Mouse (Mus musculus) heart, postnatal 25 days (tissue): ENCODE measurements around the gene Ifnar1. TPM values are rescaled to one million over a fixed set of nuclear protein-coding genes. Genes with fewer than 3 reads are reported as not detected.
"Not testable (repeated sequence)": the region's sequence is repeated elsewhere in the genome, so short reads cannot be mapped to it uniquely, and the experiment has no call there.

Experiments used
- DNase-seq: peaks from one replicate; pipeline ENCODE4 v3.0.0; 2022; ENCODE audit warnings: low spot score
- intact Hi-C: fragments of 180-260 bp; cut with DNase I; formaldehyde crosslinking; loops from one replicate; pipeline ENCODE4 v1.15.1; 2025
- total RNA-seq, 2 experiments: library from RNA; stranded (reverse); gene quantifications; 2 replicates each; pipeline ENCODE4 v1.2.3; 2021

Ifnar1 gene
- 10 to 100 TPM; 30.5 to 39.7 TPM for total RNA-seq

- DNase-seq = peak; percentile 100
- intact Hi-C loops = loop anchor here (2.0 kb wide), 2 partner anchors 20 to 78 kb away; partner anchors contain the start of gene Il10rb
Observed at GRCm38 (mm10) chr16:91484808-91485700, at the start of gene Ifnar1. Gene Ifnar1 (plus strand): TSS chr16:91485238.

- intact Hi-C loops = loop anchor here (10.0 kb wide), 1 partner anchor 363 kb away; no protein-coding TSS in a partner anchor
- DNase-seq = no peak
Observed at GRCm38 (mm10) chr16:91438081-91438480, 47.0 kb upstream of the Ifnar1 start.

DNA sequence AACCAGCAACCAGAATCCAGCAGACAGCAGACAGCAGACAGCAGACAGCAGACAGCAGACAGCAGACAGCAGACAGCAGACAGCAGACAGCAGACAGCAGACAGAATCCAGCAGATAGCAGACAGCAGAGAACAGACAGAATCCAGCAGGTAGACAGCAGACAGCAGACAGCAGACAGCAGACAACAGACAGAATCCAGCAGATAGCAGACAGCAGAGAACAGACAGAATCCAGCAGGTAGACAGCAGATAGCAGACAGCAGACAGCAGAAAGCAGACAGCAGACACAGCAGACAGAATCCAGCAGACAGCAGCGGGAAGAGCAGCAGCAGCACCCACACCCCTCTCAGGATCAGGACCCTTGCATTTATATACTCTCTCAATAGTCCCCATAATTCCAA lies 46.4 kb upstream of the Ifnar1 start:
- intact Hi-C loops = loop anchor here (10.0 kb wide), 1 partner anchor 364 kb away; no protein-coding TSS in a partner anchor

GRCm38 (mm10) chr16:91441366-91441765 lies 43.7 kb upstream of the Ifnar1 start:
- intact Hi-C loops = loop anchor here (1.0 to 2.0 kb wide), 2 partner anchors 35 to 83 kb away; partner anchors contain the start of gene Il10rb
- peak; percentile 64 for DNase-seq

More for the DNA sequence above, 46.4 kb upstream of the Ifnar1 start:
- not testable (repeated sequence) for DNase-seq

GRCm38 (mm10) chr16:91441811-91442240 lies 43.2 kb upstream of the Ifnar1 start:
- intact Hi-C loops = loop anchor here (1.0 to 2.0 kb wide), 2 partner anchors 35 to 84 kb away; partner anchors contain the start of gene Il10rb
- DNase-seq = no peak

DNA sequence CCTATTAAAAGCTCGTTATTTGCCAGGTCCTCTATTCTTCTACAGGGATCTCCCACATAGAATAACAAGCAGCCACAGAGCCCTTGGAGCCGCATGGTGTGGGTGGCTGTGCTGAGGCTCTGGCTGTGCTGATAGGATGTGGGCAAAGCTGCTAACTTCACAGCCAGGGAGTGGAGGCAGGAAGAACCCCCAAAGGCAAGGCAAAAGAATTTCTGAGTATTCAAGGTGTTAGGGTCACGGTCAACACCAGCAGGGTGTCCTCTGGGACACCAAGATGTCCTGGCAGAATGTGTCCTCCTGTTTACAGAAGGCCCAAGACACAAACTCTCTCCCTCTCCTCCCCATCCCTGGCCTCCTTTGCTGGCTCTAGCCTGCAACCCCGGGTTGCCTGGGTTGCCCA lies 42.6 kb upstream of the Ifnar1 start:
- intact Hi-C loops = no loop called here
- no peak for DNase-seq

- no peak for DNase-seq
- intact Hi-C loops = no loop called here
Observed at GRCm38 (mm10) chr16:91443211-91443611, 41.8 kb upstream of the Ifnar1 start.

GRCm38 (mm10) chr16:91444847-91445246 lies 40.2 kb upstream of the Ifnar1 start:
- no peak for DNase-seq
- intact Hi-C loops = no loop called here

DNA sequence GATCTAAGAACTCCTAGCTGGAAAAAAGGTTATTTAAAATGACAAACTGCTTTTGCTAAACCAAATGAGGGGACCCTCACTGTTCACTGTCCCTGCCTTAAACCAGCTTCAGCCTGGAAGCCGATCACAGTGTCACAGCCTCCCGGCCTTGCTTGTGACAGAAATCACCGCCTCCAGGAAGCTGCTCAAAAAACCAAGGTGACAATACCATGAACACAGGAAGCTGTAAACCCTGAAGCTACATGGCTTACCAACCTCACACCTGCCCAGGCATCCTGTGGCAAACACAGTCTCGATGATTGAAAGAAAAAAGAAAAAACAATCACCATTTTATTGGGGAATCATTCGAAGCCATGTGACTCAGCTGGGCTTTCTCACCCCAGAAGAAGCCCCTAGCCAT lies 39.5 kb upstream of the Ifnar1 start:
- intact Hi-C loops = no loop called here
- no peak for DNase-seq

- intact Hi-C loops = no loop called here
- DNase-seq = no peak
Observed at GRCm38 (mm10) chr16:91446778-91447511, 38.1 kb upstream of the Ifnar1 start.

DNA sequence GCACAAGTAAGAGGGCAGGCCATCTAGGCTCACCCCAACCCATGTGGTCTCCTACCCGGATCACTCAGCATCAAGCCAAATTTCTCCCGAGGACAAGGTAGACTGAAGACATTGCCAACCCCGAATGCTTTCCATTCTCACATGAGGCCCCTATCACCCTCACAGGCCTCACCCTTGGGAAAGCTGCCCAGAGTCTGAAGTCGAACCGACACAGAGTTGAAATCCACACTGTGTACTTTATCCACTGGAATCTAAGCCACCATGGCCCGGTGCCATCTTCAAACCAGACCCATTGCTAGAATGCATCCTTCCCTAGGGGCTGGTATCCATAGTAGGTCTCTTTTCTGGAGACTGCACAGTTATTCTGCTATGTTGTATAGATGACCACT lies 37.5 kb upstream of the Ifnar1 start:
- intact Hi-C loops = no loop called here
- no peak for DNase-seq

GRCm38 (mm10) chr16:91448088-91448487 lies 37.0 kb upstream of the Ifnar1 start:
- DNase-seq = no peak
- intact Hi-C loops = no loop called here

- intact Hi-C loops = no loop called here
Observed at GRCm38 (mm10) chr16:91448895-91449294, 36.1 kb upstream of the Ifnar1 start.

DNA sequence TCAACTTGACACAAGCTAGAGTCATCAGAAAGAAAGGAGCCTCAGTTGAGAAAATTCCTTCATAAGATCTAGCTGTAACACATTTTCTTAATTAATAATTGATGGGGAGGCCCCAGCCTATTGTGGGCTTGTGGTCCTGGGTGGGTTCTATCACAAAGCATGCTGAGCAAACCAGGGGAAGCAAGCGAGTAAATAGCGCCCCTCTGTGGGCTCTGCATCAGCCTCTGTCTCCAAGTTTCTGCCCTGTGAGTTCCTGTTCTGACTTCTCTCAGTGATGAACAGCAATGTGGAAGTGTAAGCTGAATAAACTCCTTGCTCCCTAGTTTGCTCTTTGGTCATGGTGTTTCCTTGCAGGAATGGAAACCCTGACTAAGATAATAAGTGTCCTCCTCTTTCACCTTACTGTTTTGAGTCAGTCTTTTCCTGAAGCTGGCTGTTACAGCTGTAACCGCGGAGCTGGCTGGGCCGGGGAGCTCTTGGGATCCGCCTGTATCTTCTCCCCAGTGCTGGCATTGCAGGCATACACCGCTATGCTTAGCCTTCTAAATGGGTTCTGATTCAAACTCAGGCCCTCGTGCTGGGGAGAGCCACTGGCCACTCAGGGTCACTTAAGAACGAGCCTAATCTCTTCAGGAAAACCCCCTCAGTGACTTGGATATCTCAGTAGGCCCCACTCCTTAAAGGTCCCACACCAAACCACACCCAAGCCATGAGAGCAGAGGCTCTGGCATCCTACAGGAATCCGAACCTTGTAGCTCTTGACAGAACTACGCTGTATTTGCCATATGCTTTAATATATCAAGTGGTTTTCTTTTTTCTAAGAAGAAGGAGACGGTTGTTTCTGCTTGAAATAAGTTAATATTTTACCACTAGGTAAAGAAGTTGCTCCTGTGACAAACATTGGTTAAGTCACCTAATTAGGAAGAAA lies 34.6 kb upstream of the Ifnar1 start:
- no peak for DNase-seq
- intact Hi-C loops = no loop called here

More at GRCm38 (mm10) chr16:91448895-91449294, 36.1 kb upstream of the Ifnar1 start:
- DNase-seq = no peak

GRCm38 (mm10) chr16:91451949-91452348 lies 33.1 kb upstream of the Ifnar1 start:
- intact Hi-C loops = no loop called here
- no peak for DNase-seq

DNA sequence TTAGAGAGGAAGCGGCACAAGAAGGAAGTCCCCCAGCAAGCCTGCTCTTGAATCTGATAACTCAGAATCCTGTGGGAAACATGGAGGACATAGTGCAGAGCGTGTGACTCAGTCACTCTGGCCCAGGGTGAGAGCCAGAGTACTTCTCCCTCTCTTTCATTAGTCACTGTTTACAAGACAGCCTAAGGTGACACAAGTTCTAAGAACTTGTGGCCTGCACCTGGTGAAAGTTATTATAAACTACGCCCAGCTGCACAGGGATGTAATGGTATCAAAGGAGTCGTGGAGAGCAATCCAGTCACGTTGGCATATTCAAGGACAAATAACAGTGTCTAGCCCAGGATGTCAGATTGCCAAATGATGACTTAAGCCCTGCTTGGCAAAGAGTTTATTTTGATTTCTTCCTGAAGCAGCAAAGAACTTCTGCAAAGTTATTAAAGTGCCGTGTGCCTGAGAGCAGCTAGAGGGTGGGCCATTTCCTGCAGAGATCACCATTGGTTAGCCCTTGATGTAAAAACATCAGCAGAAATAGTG lies 32.6 kb upstream of the Ifnar1 start:
- intact Hi-C loops = no loop called here
- DNase-seq = no peak

DNA sequence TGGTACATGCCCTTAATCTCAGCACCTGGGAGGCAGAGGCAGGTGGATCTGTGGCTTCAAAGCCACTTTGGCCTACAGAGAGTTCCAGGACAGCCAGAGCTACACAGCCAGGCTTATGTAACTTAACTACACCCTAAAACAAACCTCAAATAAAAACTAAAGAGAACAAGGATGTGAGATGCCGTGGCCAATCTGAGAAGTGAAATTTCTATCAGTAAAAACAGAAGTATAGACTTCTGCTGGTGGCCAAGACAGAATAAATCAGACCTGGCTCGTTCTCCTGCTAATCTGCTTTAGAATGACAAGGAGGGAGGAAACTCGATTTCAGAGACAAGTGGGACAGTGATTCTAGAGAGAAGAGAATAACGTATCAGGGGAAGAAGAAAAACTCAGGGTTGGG lies 29.2 kb upstream of the Ifnar1 start:
- intact Hi-C loops = no loop called here
- DNase-seq = no peak

- no peak for DNase-seq
- intact Hi-C loops = no loop called here
Observed at GRCm38 (mm10) chr16:91458301-91458746, 26.7 kb upstream of the Ifnar1 start.

DNA sequence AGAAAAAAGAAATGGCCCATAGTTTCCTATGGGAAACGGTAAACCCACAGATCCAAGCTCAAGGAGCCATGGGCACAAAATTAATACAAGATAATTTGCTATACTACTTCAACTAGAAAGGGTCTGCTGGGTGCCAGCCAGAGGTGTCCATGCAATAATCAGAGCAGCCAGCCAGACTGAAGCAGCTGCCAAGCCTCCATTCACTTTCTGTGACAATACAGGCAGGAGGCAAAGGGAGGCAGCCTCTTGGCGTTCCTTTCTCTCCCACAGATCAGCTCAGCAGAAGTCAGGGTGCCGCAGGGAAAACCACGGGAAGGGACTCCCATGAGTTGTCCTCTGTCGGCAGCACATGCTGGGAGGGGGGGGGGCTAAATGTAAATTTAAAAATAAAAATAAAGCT lies 26.1 kb upstream of the Ifnar1 start:
- intact Hi-C loops = no loop called here
- DNase-seq = no peak
